Mouse (Mus musculus) kidney, embryonic 16.5 days (tissue): ENCODE measurements around the gene Ccdc154. TPM values are rescaled to one million over a fixed set of nuclear protein-coding genes. Genes with fewer than 3 reads are reported as not detected.
"Not testable (repeated sequence)": the region's sequence is repeated elsewhere in the genome, so short reads cannot be mapped to it uniquely, and the experiment has no call there.

ENCODE experiments used
- ATAC-seq: fragments of 200-750 bp; cut with Nextera tagmentation; 2 replicates; pipeline ENCODE4 v1.8.0; 2017; ENCODE audit warnings: moderate TSS enrichment; ENCODE audit not compliant: low FRiP score, low TSS enrichment
- H3K27ac ChIP-seq: fragments of 300-500 bp; sonication (generic); 2 replicates; pipeline ENCODE4 v1.5.1; 2014; ENCODE audit warnings: low read length
- H3K27me3 ChIP-seq: fragments of 300-500 bp; sonication (generic); 2 replicates; pipeline ENCODE4 v1.6.1; 2014; ENCODE audit warnings: low read length, control low read depth, mixed read lengths; ENCODE audit not compliant: insufficient read depth
- H3K36me3 ChIP-seq: fragments of 300-500 bp; sonication (generic); 2 replicates; pipeline ENCODE4 v1.6.1; 2014; ENCODE audit warnings: low read length, control low read depth, mixed read lengths; ENCODE audit not compliant: insufficient read depth
- H3K4me1 ChIP-seq: fragments of 300-500 bp; sonication (generic); 2 replicates; pipeline ENCODE4 v1.6.1; 2014; ENCODE audit warnings: low read length, control low read depth, mixed read lengths; ENCODE audit not compliant: insufficient read depth
- H3K4me2 ChIP-seq: fragments of 300-500 bp; sonication (generic); replicated peaks from 2 replicates; pipeline ENCODE4 v1.6.1; 2014; ENCODE audit warnings: low read depth, low read length
- H3K4me3 ChIP-seq: fragments of 300-500 bp; sonication (generic); 2 replicates; pipeline ENCODE4 v1.5.1; 2014; ENCODE audit warnings: mild to moderate bottlenecking, low read length
- H3K9ac ChIP-seq: fragments of 300-500 bp; sonication (generic); replicated peaks from 2 replicates; pipeline ENCODE4 v1.6.1; 2014; ENCODE audit warnings: low read length
- H3K9me3 ChIP-seq: fragments of 300-500 bp; sonication (generic); 2 replicates; pipeline ENCODE4 v1.6.1; 2016; ENCODE audit warnings: low read length, control low read depth
- WGBS: fragments of 180-500 bp; shearing (Covaris S2); extraction: QIAGEN DNeasy Blood & Tissue Kit; methylation state at CpG from one replicate; pipeline ENCODE4 v1.1.7; 2014; 5-methylcytosine and 5-hydroxymethylcytosine counted together
- polyA plus RNA-seq: library from polyadenylated mRNA; unstranded; fragments of >200 nt; fragmentation: Nextera tagmentation; extraction: Ambion mirVana; gene quantifications from 2 replicates; pipeline ENCODE4 v1.2.1, GENCODE M21; 2015

The Ccdc154 gene
- polyA plus RNA-seq: not detected in 2 replicates

- Histone ChIP-seq H3K36me3 (peaks cover 18% of the 10 kb centered on the region; the same call in 1 of the 2 replicates), H3K4me3 (no peak within 1 kb of the TSS), H3K27ac (no peak within 1 kb of the TSS), H3K9ac (no peak within 1 kb of the TSS), H3K9me3 (no peaks in the 10 kb centered on the region), H3K4me1 (no peaks in the 10 kb centered on the region), H3K4me2 (no peak within 1 kb of the TSS), H3K27me3 (no peaks in the 10 kb centered on the region)
- ATAC-seq: no peak
- 85% methylated on average over 1 of the region's 1 CpGs for WGBS
These were observed at the start of gene Ccdc154 for GRCm38 (mm10) chr17:25162161-25162560. Gene Ccdc154 (plus strand): TSS chr17:25162461.

GRCm38 (mm10) chr17:25114908-25115645 lies 47.2 kb upstream of the Ccdc154 start:
- Histone ChIP-seq H3K36me3 (peaks cover 22% of the 10 kb centered on the region), H3K4me3 (peak overlapping the region; percentile 62), H3K4me2 (peak overlapping the region; percentile 82), H3K9ac (peak overlapping the region; percentile 74), H3K4me1 (peaks cover 19% of the 10 kb centered on the region), H3K27ac (peak overlapping the region; percentile 90), H3K27me3 (no peaks in the 10 kb centered on the region), H3K9me3 (no peaks in the 10 kb centered on the region)
- ATAC-seq: peak; percentile 70
- 7% methylated on average over 23 of the region's 23 CpGs for WGBS

GRCm38 (mm10) chr17:25115664-25116432 lies 46.4 kb upstream of the Ccdc154 start, which contains the start of gene Telo2:
Gene Telo2 (minus strand): TSS chr17:25115967.
- Histone ChIP-seq H3K9ac (peak within 1 kb of the TSS; percentile 74), H3K9me3 (no peaks in the 10 kb centered on the region), H3K4me2 (peak within 1 kb of the TSS; percentile 82), H3K27ac (peak within 1 kb of the TSS; percentile 90), H3K4me1 (peaks cover 19% of the 10 kb centered on the region), H3K36me3 (0 out of 2 replicates have a peak, but pooled peaks cover 14% of the 10 kb centered on the region), H3K27me3 (no peaks in the 10 kb centered on the region), H3K4me3 (peak within 1 kb of the TSS; percentile 62)
- WGBS: 6% methylated on average over 40 of the region's 40 CpGs
- ATAC-seq: peak; percentile 96

- ATAC-seq: no peak
- H3K4me2 ChIP-seq: no peak overlapping the region
These were observed 45.0 kb upstream of the Ccdc154 start for GRCm38 (mm10) chr17:25117263-25117662.

GRCm38 (mm10) chr17:25120406-25120805 lies 41.9 kb upstream of the Ccdc154 start, which contains the start of gene Ptx4:
Gene Ptx4 (plus strand): TSS chr17:25120760.
- H3K27ac ChIP-seq: no peak within 1 kb of the TSS
- WGBS: 35% methylated on average over 3 of the region's 3 CpGs
- H3K9me3 ChIP-seq: no peaks in the 10 kb centered on the region
- ATAC-seq: no peak
- H3K27me3 ChIP-seq: no peaks in the 10 kb centered on the region
- H3K36me3 ChIP-seq: no peaks in the 10 kb centered on the region
- H3K4me1 ChIP-seq: peaks cover 7% of the 10 kb centered on the region
- no peak within 1 kb of the TSS for H3K4me3 ChIP-seq
- H3K4me2 ChIP-seq: no peak within 1 kb of the TSS
- no peak within 1 kb of the TSS for H3K9ac ChIP-seq

More at GRCm38 (mm10) chr17:25117263-25117662, 45.0 kb upstream of the Ccdc154 start:
- 0 out of 2 replicates have a peak, but pooled peaks cover 9% of the 10 kb centered on the region for H3K36me3 ChIP-seq
- peaks cover 19% of the 10 kb centered on the region for H3K4me1 ChIP-seq
- no peaks in the 10 kb centered on the region for H3K9me3 ChIP-seq
- WGBS: 38% methylated on average over 4 of the region's 4 CpGs
- no peaks in the 10 kb centered on the region for H3K27me3 ChIP-seq
- no peak overlapping the region for H3K27ac ChIP-seq
- H3K9ac ChIP-seq: no peak overlapping the region
- no peak overlapping the region for H3K4me3 ChIP-seq

GRCm38 (mm10) chr17:25123979-25124378 lies 38.3 kb upstream of the Ccdc154 start:
- 28% methylated on average over 7 of the region's 7 CpGs for WGBS
- Histone ChIP-seq H3K36me3 (no peaks in the 10 kb centered on the region), H3K9me3 (no peaks in the 10 kb centered on the region)

GRCm38 (mm10) chr17:25125442-25126060 lies 36.7 kb upstream of the Ccdc154 start:
- WGBS: 73% methylated on average over 3 of the region's 3 CpGs
- not testable (repeated sequence) for H3K4me3 ChIP-seq, H3K27ac ChIP-seq, H3K9ac ChIP-seq, H3K27me3 ChIP-seq, H3K4me2 ChIP-seq, ATAC-seq, H3K9me3 ChIP-seq, H3K36me3 ChIP-seq, H3K4me1 ChIP-seq

More at GRCm38 (mm10) chr17:25123979-25124378, 38.3 kb upstream of the Ccdc154 start:
- no peak for ATAC-seq
- H3K27me3 ChIP-seq: no peaks in the 10 kb centered on the region
- H3K4me3 ChIP-seq: no peak overlapping the region
- no peaks in the 10 kb centered on the region for H3K4me1 ChIP-seq
- no peak overlapping the region for H3K4me2 ChIP-seq
- no peak overlapping the region for H3K9ac ChIP-seq
- H3K27ac ChIP-seq: no peak overlapping the region

DNA sequence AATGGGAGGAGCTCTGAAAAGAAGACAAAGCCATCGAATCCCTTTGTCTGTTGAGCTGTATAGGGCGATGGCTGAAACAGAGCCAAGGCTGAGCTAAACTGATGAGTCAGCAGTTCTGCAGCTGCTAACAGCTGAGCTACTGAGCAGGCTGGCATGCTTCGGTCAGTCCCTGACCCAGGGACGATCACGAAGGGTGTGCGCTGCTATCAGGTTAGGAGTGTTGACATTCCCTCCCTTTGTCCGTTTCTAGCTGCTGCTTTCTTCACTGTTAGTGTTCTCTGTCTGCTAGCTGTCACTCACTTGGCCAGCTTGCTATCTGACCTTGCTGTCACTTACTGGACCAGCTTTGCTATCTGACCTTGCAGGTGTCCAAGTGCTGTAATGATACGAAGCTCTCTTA lies 35.2 kb upstream of the Ccdc154 start:
- ATAC-seq: no peak
- H3K4me3 ChIP-seq: no peak overlapping the region
- no peaks in the 10 kb centered on the region for H3K9me3 ChIP-seq
- 46% methylated on average over 8 of the region's 8 CpGs for WGBS
- H3K36me3 ChIP-seq: no peaks in the 10 kb centered on the region
- no peak overlapping the region for H3K9ac ChIP-seq
- no peaks in the 10 kb centered on the region for H3K4me1 ChIP-seq
- H3K27ac ChIP-seq: no peak overlapping the region
- no peaks in the 10 kb centered on the region for H3K27me3 ChIP-seq
- no peak overlapping the region for H3K4me2 ChIP-seq

DNA sequence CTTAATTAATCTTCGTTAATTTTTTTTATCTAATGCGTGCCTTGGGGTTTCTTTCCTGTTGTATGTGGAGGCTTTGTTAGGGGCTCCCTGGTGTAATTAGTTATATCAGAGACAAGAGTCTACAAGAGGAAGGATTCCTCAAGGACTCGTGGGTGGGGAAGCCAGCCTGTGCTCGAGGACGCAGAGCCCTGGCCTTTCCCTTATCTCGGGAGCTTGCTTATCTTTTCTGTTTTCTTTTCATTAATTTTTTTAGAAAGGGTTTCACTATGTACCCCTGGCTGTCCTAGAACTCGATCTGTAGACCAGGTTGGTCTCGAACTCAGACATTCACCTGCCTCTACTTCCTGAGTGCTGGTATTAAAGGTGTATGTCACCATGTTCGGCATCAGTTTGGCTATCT lies 34.6 kb upstream of the Ccdc154 start:
- no peak for ATAC-seq
- Histone ChIP-seq H3K27me3 (no peaks in the 10 kb centered on the region), H3K9me3 (no peaks in the 10 kb centered on the region), H3K4me2 (no peak overlapping the region), H3K36me3 (no peaks in the 10 kb centered on the region), H3K4me3 (no peak overlapping the region), H3K4me1 (no peaks in the 10 kb centered on the region), H3K27ac (no peak overlapping the region), H3K9ac (no peak overlapping the region)
- 73% methylated on average over 9 of the region's 9 CpGs for WGBS
